Mouse (Mus musculus): Measurements from ENCODE around the gene Dcx.

The Dcx gene

GRCm38 (mm10) chrX:143827212-143827611 lies 105.9 kb downstream of the Dcx start, which contains the start of gene Capn6:
Gene Capn6, minus strand, starts transcription at chrX:143827414.
- no peak for DNase-seq (ENCODE audit: low read depth, low spot score)

- DNase-seq (ENCODE audit: low read depth, low spot score) = no peak
Observed at GRCm38 (mm10) chrX:143826521-143826920, 106.6 kb downstream of the Dcx start.

GRCm38 (mm10) chrX:143818961-143819360 lies 114.2 kb downstream of the Dcx start:
- no peak for DNase-seq (ENCODE audit: low read depth, low spot score)

- DNase-seq (ENCODE audit: low read depth, low spot score) = no peak
Observed at GRCm38 (mm10) chrX:143815948-143816347, 117.2 kb downstream of the Dcx start.
